Mouse (Mus musculus): Measurements from ENCODE around the gene Arid1a. TPM values are rescaled to one million over a fixed set of nuclear protein-coding genes. Genes with fewer than 3 reads are reported as not detected.
"Not testable (repeated sequence)": the region's sequence is repeated elsewhere in the genome, so short reads cannot be mapped to it uniquely, and the experiment has no call there.

The Arid1a gene
- total RNA-seq, 2 experiments from 2014 or later, result 51.8 to 54.7 TPM

- no peak for DNase-seq
These were observed 103.8 kb downstream of the Arid1a start for GRCm38 (mm10) chr4:133652746-133653145.

GRCm38 (mm10) chr4:133651986-133652385 lies 104.6 kb downstream of the Arid1a start:
- no peak for DNase-seq

GRCm38 (mm10) chr4:133651445-133651844 lies 105.1 kb downstream of the Arid1a start:
- DNase-seq, result no peak

GRCm38 (mm10) chr4:133649989-133650699 lies 106.4 kb downstream of the Arid1a start, which contains the start of gene Zdhhc18:
Gene Zdhhc18, minus strand, starts transcription at chr4:133650154.
- peak; percentile 83 to 85 for DNase-seq

GRCm38 (mm10) chr4:133649464-133649863 lies 107.1 kb downstream of the Arid1a start:
- not testable (repeated sequence) for DNase-seq

GRCm38 (mm10) chr4:133645680-133646079 lies 110.9 kb downstream of the Arid1a start:
- no peak for DNase-seq

GRCm38 (mm10) chr4:133645195-133645594 lies 111.4 kb downstream of the Arid1a start:
- no peak for DNase-seq

- no peak for DNase-seq
These were observed 122.5 kb downstream of the Arid1a start for GRCm38 (mm10) chr4:133634043-133634410.

- DNase-seq, result peak; percentile 93 to 95
These were observed 123.1 kb downstream of the Arid1a start for GRCm38 (mm10) chr4:133633332-133634042.

GRCm38 (mm10) chr4:133632483-133633327 lies 123.9 kb downstream of the Arid1a start:
- peak; percentile 52 to 75 for DNase-seq

GRCm38 (mm10) chr4:133631769-133632411 lies 124.7 kb downstream of the Arid1a start:
- DNase-seq, result no peak

GRCm38 (mm10) chr4:133631071-133631768 lies 125.3 kb downstream of the Arid1a start:
- DNase-seq, result peak in 1 of 2 experiments; percentile 47

GRCm38 (mm10) chr4:133630326-133630920 lies 126.1 kb downstream of the Arid1a start:
- no peak for DNase-seq

- no peak for DNase-seq
These were observed 127.4 kb downstream of the Arid1a start for GRCm38 (mm10) chr4:133629191-133629590.

Small RNA genes lying within 50 kb of the gene (microRNA-seq; reads per million reads assigned to microRNA genes)
- gene Mir7227, result 0.75 reads per million

Other genes starting within 250 kb of the Arid1a start
- gene Kdf1, start 237.8 kb downstream of the Arid1a start, total RNA-seq (2021), result 1 to 10 TPM in 1 of 2 experiments, under 1 TPM in 1; 0.76 to 4.6 TPM
- gene Nudc, start 210.8 kb downstream of the Arid1a start, total RNA-seq (2021), result 100 to 1,000 TPM; 152 to 166 TPM
- gene Nr0b2, start 203.4 kb downstream of the Arid1a start, total RNA-seq (2021), result 10 to 100 TPM; 27.9 to 52.7 TPM
- 1 to 10 TPM; 4.8 to 5.7 TPM for gene Gpatch3, start 182.0 kb downstream of the Arid1a start, total RNA-seq (2021)
- gene Gpn2, start 172.4 kb downstream of the Arid1a start, total RNA-seq (2021), result 10 to 100 TPM; 16.4 to 21.4 TPM
- gene Sfn, start 154.6 kb downstream of the Arid1a start, total RNA-seq (2021), result 1 to 10 TPM; 1.2 to 1.4 TPM
- gene Zdhhc18, start 106.6 kb downstream of the Arid1a start, total RNA-seq (2021), result 10 to 100 TPM; 15.2 to 24.9 TPM
- 10 to 100 TPM; 17.7 to 20.8 TPM for gene Pigv, start 84.1 kb downstream of the Arid1a start, total RNA-seq (2021)
- 10 to 100 TPM; 13.6 to 18.1 TPM for gene Rps6ka1, start 131.0 kb upstream of the Arid1a start, total RNA-seq (2021)
- gene Hmgn2, start 211.9 kb upstream of the Arid1a start, total RNA-seq (2021), result 100 to 1,000 TPM; 130 to 337 TPM
- 10 to 100 TPM; 42.8 to 53.9 TPM for gene Dhdds, start 244.1 kb upstream of the Arid1a start, total RNA-seq (2021)

Measured in adrenal gland, postnatal 36 days (tissue).